Mouse (Mus musculus) liver, postnatal 0 days (tissue): ENCODE data around the gene Matk.

Experiments
- CTCF ChIP-seq: sonication (generic); IDR thresholded peaks from 2 replicates; pipeline ENCODE4 v1.5.1; 2016; ENCODE audit warnings: antibody characterized with exemption, low read depth
- EP300 ChIP-seq: IDR thresholded peaks from 2 replicates; pipeline ENCODE4 v1.6.1; 2016; ENCODE audit warnings: antibody characterized with exemption, low read depth, mild to moderate bottlenecking

- TF ChIP-seq CTCF (no peak), EP300 (no peak)
Observed at GRCm38 (mm10) chr10:81221402-81222015, 31.2 kb upstream of the Matk start.
